Comparison of ENCODE assay signal across 8 mouse cellular contexts in genomic region chr9:107770374-107771290, GRCm38 (mm10). TPM values are rescaled to one million over a fixed set of nuclear protein-coding genes. Genes with fewer than 3 reads are reported as not detected.
DNase-seq lines count a peak whose midpoint lies in the region; ATAC-seq lines count a peak whose summit lies in the region.

Rbm5 (minus strand) TSS chr9:107770996.

- H3K9me3 ChIP-seq in heart, embryonic 10.5 days, result no peaks in the 10 kb centered on the region
- no peaks in the 10 kb centered on the region for H3K9me3 ChIP-seq in kidney, embryonic 15.5 days (replicated peaks)

- ATAC-seq in erythroblast, adult 5-6 weeks (replicated peaks; ENCODE audit: low FRiP score, poor library complexity, severe bottlenecking), result peak; percentile 97
- ATAC-seq in kidney, embryonic 15.5 days (replicated peaks; ENCODE audit: low FRiP score), result peak; percentile 100
- ATAC-seq in monocyte, adult 5-6 weeks (replicated peaks; ENCODE audit: insufficient number of reproducible peaks, low FRiP score, low TSS enrichment, poor library complexity, severe bottlenecking), result peak; percentile 99

- peak; percentile 90 to 92 for DNase-seq in B cell, adult 2 months
- DNase-seq in brain, adult 2 months (ENCODE audit: low read depth, low spot score), result peak; percentile 98
- DNase-seq in heart, embryonic 10.5 days (ENCODE audit: low spot score), result peak; percentile 98
- peak; percentile 96 for DNase-seq in liver
- DNase-seq in spleen, postnatal 4 days (ENCODE audit: low spot score in 2 of 2), result peak; percentile 94 to 95

- peak within 1 kb of the TSS; percentile 99 for H3K27ac ChIP-seq in heart, embryonic 10.5 days
- peak within 1 kb of the TSS; percentile 90 for H3K27ac ChIP-seq in kidney, embryonic 15.5 days

- H3K9ac ChIP-seq in kidney, embryonic 15.5 days, result peak within 1 kb of the TSS; percentile 99

- H3K4me1 ChIP-seq in heart, embryonic 10.5 days, result peaks cover 10% of the 10 kb centered on the region
- H3K4me1 ChIP-seq in kidney, embryonic 15.5 days, result peaks cover 17% of the 10 kb centered on the region

- H3K36me3 ChIP-seq in heart, embryonic 10.5 days, result peaks cover 69% of the 10 kb centered on the region
- peaks cover 67% of the 10 kb centered on the region for H3K36me3 ChIP-seq in kidney, embryonic 15.5 days

- H3K4me3 ChIP-seq in heart, embryonic 10.5 days, result peak within 1 kb of the TSS; percentile 87
- H3K4me3 ChIP-seq in kidney, embryonic 15.5 days (replicated peaks), result peak within 1 kb of the TSS; percentile 97

- WGBS in heart, embryonic 10.5 days, result under 1% methylated on average over 60 of the region's 60 CpGs
- WGBS in kidney, embryonic 15.5 days, result under 1% methylated on average over 60 of the region's 60 CpGs

- H3K4me2 ChIP-seq in kidney, embryonic 15.5 days, result peak within 1 kb of the TSS; percentile 63

- H3K27me3 ChIP-seq in heart, embryonic 10.5 days (ENCODE audit: insufficient read depth, poor library complexity, severe bottlenecking), result no peaks in the 10 kb centered on the region
- no peaks in the 10 kb centered on the region for H3K27me3 ChIP-seq in kidney, embryonic 15.5 days

RNA-seq across cellular contexts. Expression of gene Rbm5, which starts in this region (rescaled TPM):
- total RNA-seq in erythroblast, adult 5-6 weeks (2015; ENCODE audit: low replicate concordance), result 204 and 296 TPM in 2 replicates
- 507 and 635 TPM in 2 replicates for total RNA-seq in erythroblast, adult 5-6 weeks (2017; ENCODE audit: low replicate concordance)
- 131 and 159 TPM in 2 replicates for polyA plus RNA-seq in heart, embryonic 10.5 days (2016; fragmentation: Nextera tagmentation; extraction: Ambion mirVana)
- polyA plus RNA-seq in kidney, embryonic 15.5 days (2015; fragmentation: Nextera tagmentation; extraction: Ambion mirVana), result 194 and 207 TPM in 2 replicates
- total RNA-seq in monocyte, adult 5-6 weeks (2017), result 339 to 489 TPM (median 412 TPM) in 3 replicates

Comparison
In these comparisons a context has a peak if more than half of its experiments do, and no peak if none do; other contexts are left out.
1. Peak in every context shown above with its lines: DNase-seq, ATAC-seq, H3K4me3 ChIP-seq and H3K27ac ChIP-seq.